Mouse (Mus musculus) bone marrow, adult 2 months (tissue): ENCODE measurements around the gene Itsn1.

ENCODE experiments used
- CTCF ChIP-seq: fragments of 200-500 bp; IDR thresholded peaks from 2 replicates; pipeline ENCODE4 v1.5.1; 2011; ENCODE audit warnings: low read length, control low read depth; ENCODE audit not compliant: control insufficient read depth, insufficient read depth
- POLR2A ChIP-seq: fragments of 200-500 bp; IDR thresholded peaks from 2 replicates; pipeline ENCODE4 v1.6.1; 2011; ENCODE audit warnings: low read depth, mild to moderate bottlenecking, control low read depth, low read length, borderline replicate concordance; ENCODE audit not compliant: control insufficient read depth

DNA sequence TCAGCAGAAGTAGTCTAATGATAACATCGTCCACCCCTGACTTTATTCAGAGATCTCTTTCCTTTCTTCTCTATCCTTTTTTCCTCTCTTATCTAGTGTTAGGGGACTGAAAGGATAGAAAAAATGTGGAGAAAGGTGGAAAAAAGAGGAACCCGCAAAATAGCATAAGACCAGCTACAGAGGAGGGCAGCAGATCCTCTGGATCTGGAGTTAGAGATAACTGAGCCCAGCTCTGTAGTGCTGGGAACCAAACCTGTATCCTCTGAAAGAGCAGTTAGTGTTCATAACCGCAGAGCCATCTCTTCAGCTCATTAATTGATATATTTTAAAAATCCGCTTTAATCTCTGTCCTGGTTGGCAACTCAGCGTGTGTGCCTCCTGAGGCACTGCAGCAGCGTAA is 84.5 kb downstream of the Itsn1 start:
- TF ChIP-seq CTCF (no peak), POLR2A (no peak)
